Mouse (Mus musculus) lung, adult 18-20 months (tissue): ENCODE results near the gene Kif5a.

ENCODE experiments used
- DNase-seq, 2 experiments: peaks; one replicate each; pipeline ENCODE4 v3.0.0; 2022; ENCODE audit warnings: mixed read lengths in 2 of 2

The Kif5a gene

DNA sequence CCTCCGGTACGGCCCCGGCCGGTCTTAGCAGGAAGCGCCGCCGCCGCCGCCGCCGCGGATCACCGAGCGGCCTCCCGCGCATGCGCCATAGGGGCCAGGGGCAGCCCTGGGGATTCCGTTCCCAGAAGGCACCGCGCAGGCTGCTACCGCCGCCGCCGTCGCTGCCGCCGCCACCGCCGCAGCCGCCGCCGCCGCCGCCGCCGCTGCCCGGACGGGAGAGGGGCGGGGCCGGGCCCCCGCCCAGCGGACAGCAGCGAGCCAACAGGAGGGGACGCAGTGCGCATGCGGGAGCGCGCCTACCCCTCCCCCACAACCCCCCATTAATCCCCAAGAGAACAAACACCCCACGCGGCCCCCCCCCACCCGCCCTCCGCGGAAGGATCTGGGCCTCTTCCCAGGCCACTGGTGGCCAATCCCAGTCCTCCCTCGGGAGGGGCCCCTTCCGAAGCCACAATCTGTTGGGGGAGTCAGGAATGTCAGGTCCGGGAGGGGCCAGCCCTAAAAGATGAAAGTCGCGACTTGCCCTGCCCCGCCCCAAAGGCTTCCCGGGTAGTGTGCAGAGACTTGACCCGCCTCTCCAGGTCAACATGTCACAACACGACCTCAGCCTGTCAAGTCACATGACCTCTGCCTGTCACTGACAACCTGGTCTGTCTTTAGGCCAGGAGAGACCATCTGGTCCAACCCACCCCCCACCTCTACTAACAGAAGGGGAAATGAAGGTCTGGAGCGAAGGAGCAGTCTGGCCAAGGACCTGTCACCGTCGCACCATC is 25.8 kb upstream of the Kif5a start, which contains the start of gene Mbd6:
Mbd6 (minus strand) TSS at position 219 of the 773 bp plus-strand sequence.
- DNase-seq: peak; percentile 94 to 96

DNA sequence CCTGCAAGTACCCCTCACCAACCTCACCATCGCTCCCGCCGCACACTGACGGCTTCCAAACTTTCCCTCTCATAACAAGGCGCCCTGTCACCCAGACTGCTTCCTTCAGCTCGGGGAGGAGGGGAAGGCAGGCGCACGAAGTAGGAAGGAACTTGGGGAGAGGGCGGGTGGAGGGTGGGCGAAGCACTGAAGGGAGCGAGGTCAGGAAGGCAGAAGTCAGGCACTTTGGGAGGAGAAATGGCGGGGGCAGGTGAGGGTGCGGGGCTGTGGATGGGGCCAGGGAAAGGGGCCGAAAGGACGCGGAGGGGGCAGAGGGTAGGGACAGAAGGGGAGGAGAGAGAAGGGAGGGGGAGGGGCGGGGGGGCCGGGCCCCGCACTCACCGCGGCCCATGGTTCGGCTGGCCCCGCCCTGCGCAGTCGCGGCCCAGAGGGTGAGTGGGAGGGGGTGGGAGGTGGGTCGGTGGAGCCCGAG is 25.2 kb upstream of the Kif5a start:
- peak; percentile 63 to 65 for DNase-seq

DNA sequence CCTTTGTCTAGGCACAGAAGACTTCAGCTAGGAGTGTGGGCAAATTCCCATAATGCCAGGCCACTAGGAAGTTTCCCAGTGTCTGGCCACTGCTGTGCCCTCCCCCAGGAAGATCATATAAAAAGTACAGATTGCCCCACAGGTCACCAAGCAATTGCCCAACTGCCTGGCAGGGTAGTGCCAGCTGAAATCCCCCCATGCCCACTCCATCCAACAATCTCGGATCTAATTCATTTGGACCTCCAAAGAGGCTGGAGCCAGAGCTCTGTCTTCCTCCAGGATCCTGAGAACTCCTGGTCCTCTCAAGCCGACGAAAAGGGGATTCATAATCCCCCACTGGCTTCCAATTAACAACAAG is 24.8 kb upstream of the Kif5a start:
- DNase-seq: peak; percentile 25 to 32

DNA sequence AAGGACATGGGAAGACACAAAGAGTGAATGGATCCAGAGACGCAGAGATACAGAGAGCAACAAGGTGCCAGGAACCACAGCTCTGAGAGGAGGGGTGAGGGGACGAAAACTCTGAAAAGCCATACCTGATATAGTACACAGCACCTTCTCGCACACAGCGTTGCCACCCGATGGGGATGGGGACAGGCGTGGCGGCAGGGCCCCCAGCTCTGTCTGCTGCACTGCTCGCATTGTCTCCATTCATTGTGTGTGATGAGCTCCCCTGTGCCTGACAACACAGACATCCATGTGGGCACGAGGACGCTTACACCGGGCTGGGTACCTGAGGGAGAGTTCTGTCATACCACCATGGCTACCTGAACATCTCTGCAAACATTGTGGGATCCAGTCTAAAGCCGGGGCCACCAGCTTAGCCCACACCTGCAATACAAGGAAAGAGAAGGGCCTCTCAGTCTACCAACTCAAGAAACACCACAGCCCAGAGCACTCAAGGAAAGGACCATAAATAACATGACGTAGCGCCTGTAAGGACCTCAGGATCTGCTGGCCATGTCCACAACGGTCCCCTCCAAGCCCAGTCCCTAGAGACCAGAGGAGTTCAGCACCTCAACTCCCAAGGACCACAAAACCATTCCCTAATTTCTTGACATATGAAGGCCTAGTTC is 24.3 kb upstream of the Kif5a start:
- no peak for DNase-seq

DNA sequence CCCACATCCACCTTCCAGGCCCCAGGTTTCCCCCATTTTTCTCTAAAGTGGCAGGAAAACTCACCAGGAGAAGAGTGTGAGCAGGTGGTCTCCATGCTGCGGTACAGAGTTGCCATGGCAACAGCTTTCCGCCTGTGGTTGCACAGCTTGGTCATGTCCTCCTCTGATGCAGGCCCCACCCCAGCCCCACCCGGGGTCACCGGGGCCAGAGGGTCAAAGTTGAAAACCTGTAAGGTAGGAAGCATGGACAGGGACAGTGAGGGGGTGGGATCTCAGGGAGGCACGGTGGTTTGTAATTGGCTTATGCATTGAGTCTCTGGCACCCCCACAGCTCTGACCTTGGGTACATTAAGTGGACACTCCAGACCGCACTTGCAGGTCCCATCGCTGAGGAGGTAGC is 23.6 kb upstream of the Kif5a start:
- DNase-seq: no peak

DNA sequence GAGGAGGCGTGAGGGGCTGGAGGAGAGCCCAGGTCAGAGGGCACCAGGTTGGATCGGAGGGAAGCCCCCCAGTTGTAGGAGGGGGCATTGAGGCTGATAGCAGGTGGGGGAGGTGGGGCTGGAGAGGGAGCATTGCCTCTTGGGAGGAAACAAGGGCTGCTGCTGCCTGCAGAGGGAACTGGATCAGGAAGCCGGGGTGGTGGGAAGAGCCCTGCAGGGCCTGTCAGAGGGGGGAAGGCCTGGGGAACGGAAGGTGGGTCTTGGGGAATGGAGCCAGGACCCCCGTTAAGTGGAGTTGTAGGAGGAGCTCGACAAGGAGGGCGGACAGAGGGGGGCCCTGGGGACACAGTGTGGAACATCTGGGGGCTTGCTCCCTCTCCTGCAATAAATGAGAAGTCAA is 23.0 kb upstream of the Kif5a start:
- DNase-seq: no peak

DNA sequence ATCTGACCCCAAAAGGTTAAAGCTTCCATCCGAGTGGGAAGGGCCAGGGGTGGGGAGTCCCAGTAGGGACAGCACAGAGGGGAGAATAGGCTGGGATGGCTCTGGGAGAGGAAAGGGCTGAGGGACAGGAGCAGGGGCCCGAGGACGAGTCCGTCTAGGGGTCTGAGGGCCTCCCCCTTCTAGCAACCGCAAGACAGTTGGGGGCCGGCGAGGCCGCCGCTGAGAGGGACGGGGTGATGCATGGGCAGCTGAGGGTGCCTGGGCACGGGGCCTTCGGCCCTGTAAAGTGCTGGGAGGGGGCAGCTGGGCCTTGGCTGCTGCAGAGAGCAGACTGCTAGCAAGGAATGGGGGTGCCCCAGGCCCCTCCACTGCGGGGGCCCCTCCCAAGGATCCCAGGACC is 22.5 kb upstream of the Kif5a start:
- no peak for DNase-seq

DNA sequence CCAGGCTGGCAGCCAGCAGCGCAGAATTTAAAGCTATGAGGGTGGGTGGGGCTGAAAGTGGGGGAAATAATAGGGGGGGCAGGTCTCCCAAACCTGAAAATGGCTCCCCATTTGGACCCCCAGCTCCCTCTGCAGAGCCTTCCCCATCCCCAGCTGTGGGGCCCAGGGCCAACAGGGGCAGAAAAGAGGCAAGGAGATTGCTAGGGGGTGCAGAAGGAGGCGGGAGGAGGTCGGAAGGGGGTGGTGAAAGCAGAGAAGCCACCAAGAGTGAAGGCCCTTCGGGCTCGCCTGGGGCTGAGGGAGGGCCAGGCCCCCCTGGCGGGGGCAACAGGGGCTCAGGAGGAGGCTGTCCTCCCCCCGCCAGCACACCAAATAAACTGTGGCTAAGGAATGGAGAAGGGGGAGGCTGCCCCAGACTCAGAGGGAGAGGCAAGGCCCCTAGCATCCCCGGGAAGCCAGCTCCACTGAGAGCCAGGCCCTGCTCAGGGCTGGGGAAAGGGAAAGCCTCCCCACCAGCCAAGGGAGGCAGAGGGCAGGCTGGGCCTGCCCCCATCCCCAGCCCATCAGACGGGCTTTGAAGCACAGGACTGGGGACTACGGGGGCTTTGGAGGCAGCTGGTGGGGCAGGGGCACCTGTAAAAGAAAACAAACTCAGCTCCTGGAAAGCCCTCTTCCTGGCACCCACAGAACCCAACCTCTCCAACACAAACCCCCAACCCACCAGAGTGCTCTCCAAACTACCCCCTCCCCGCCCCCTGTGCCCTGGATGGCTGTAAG is 21.8 kb upstream of the Kif5a start:
- DNase-seq: no peak

DNA sequence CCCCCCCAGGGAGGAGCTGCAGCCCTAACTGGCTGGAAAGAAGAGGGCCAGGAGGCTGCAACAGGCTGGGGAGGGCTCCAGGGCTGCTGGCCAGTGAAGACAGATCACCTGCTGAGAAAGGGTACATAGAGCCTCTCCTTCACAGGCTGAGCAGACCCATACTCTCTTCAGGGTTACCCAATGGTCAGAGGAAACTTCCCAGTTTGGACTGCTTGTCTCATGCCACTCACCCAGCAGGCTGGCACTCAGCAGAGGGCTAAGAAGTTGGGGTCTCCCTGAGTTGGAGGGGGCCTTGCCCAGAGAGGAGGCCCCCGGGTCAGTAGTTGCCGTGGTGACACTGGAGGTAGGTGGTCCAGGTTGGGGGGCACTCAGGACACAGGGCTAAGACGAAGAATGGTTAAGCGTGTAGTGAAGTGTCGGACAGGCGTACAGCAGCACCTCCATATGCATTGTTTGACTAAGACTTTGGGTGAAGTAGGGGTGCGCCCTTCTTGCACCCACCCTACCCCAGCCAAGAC is 21.0 kb upstream of the Kif5a start:
- no peak for DNase-seq

DNA sequence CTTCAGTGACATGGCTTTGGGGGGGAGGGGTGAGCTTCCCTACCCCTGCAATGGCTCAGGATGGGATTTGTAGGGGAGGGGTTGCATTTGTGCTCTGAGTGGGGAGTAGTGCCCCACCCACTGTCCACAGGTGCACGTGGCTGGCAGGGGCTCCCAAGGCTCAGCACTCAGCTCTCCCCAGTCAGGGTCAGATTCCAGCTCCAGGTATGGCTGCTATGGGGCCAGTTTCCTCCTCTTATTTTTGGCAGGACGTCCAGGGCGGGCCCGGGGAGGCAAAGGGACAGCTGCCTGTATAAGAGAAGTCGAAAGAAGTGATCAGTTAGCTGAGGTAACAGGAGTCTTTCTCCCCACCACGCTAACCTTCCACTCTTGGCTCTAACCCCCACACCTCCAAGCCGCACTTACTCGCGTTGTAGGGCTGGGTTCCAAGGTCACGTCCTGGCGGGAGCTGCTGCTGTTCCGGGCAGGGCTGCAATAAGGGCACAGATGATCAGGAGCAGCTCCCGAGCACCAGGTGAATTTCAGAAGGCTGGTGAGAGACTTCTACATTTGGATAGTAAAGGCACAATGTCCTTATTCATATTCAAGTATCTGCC is 19.6 kb upstream of the Kif5a start:
- DNase-seq: no peak

DNA sequence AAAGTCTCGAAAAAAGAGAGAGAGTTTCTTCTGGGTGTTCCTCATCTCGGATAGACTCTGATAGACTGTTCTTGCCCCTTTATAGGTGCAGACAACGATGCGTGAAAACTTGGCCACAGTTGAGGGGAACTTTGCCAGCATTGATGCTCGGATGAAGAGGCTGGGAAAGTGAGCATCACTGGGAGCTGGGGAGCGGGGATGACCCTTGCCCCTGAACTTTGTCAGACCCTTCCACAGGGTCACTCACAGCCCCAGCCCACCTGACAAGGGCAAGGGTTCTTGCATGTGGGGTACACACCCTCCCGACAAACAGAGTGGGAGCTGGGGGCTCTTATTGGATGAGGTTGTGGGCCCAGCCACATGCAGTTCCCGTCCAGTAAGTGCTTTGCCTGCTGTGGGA is 18.2 kb upstream of the Kif5a start:
- DNase-seq: no peak

DNA sequence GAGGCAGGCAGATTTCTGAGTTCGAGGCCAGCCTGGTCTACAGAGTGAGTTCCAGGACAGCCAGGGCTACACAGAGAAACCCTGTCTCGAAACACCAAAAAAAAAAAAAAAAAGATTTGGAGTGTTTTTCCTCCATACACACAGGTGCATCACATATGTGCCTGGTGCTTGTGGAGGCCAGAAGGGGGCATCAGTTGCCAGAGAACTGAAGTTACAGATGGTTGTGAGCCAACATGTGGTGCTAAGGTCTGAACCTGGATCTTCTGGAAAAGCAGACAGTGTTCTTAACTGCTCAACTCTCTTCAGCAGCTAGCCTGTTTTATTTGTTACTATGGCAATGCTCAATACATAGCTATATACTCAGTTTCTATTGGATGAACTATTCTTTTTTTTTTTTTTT is 16.6 kb upstream of the Kif5a start:
- DNase-seq: no peak

DNA sequence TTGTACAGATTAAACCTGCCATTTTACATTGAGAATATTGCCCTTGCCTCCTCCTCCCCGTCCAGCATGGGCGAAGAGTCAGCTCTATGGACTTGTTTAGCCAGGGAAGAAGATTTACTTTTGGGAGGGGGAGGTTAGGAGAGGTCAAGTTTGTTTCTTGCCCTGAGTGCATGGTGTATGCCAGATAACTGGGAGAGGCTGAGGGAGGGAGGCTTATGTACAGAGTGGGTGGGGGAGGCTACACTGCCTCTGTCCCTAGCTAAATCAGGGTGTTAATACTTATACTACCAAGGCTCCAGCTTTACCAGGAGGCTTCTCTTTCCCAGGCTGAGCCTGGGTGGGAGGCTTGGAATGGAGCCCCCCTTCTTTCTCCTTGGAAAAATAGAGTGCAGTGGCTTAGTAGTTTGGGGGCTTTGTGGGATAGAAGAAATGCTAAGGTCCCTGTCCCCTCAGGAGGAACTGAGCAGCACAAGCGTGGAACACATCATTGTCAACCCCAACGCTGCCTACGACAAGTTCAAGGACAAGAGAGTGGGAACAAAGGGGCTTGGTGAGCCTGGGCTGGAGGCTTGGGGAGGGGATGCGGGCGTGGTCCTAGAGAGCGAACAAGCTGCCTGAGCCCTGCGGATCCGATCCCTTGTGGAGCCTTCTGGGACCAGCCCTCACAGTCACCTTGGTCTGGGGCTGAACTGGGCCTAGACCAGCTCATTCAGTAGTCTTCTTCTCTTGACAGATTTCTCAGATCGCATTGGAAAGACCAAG is 11.3 kb upstream of the Kif5a start:
- no peak for DNase-seq

DNA sequence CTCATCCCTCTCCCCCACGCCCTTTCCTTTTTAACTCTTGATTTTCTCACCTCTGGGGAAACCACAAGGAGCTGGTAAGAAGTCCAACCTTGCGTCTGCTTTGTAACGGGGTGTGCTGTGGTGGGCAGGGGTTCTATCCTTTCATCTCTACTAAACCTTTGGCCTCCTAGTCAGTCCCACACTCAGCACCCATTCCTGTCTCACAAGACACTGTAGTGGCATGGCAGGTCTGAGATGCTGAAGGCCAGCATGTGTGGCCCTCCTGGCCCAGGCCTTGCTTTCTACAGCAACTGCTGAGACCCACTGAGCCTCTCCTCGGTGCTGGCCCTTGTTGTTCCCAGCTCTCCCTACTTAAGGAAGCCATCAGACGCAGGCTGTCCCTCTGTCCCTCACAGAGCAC is 9.2 kb upstream of the Kif5a start:
- no peak for DNase-seq

DNA sequence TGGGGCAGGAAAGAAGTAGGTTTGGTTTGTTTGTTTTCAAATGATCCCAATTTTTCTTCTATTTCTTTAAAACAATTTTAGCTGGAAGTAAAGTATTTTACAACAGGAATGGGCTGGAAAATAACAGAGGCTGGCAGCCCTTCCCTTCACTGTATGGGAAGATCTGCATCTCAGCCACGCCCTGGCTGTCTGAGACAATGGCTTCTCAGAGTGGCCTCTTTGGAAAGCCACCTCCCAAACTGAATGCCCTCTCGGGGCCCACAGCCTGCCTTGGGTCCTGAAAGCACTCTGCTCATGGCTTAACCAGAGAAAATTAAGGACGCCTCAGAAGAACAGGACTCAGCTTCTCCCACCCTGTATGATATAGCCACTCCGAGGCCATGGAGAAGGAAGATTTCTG is 6.7 kb upstream of the Kif5a start:
- no peak for DNase-seq

DNA sequence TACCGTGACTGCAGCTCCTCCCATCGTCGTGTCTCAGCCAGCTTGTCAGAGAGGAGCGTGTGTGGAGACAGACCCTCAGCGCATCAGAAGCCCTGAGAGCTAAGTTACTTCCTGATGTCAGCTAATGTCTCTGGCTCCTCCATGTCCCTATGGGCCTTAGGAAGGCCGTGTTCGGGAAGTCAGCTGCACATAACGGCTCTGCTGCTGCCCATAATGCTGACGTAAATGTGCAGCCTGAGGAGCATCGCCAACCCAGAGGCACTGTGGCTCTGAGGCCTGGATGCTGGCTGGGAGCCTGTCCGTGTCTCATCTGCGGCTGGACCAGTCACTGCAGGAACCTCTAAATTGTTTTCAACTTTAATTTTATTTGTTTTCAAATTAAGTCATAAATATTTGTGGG is 5.9 kb upstream of the Kif5a start:
- DNase-seq: no peak

DNA sequence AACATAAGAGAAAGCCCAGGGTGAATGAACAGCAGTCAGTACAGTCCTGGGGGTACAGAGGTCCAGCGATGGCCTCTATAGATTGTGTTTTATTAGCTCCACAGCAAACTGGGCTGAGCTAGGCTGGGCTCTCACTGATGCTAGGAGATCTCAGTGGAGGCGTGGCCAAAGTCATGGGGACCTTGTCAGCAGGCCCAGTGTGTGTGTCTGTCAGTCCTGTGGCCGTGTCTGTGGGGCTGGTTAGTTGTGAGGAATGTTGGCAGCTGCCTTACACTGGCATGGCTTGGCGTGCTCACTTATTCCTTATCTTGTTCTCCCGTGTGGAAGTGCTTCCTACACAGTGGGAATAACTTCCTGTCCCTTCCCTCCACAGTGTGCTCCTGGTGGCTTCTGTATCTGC is 5.3 kb upstream of the Kif5a start:
- no peak for DNase-seq

DNA sequence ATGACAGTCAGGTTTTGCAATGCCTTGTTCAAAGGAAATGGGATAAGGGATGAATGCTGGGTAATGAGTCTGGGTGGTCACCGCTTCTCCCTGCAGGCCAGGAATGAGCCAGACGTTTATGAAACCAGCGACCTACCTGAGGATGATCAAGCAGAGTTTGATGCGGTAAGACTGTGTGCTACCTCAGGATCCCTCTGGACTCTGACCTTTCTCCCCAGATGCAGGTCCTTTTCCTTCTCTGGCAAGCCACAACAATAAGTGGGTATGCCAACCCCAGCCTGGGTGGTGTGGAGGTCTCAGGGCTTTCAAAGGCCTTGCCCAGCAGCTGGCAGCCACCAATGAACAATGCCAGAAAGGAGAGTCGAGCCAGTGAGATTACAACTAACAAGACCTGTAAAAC is 4.2 kb upstream of the Kif5a start:
- DNase-seq: no peak

DNA sequence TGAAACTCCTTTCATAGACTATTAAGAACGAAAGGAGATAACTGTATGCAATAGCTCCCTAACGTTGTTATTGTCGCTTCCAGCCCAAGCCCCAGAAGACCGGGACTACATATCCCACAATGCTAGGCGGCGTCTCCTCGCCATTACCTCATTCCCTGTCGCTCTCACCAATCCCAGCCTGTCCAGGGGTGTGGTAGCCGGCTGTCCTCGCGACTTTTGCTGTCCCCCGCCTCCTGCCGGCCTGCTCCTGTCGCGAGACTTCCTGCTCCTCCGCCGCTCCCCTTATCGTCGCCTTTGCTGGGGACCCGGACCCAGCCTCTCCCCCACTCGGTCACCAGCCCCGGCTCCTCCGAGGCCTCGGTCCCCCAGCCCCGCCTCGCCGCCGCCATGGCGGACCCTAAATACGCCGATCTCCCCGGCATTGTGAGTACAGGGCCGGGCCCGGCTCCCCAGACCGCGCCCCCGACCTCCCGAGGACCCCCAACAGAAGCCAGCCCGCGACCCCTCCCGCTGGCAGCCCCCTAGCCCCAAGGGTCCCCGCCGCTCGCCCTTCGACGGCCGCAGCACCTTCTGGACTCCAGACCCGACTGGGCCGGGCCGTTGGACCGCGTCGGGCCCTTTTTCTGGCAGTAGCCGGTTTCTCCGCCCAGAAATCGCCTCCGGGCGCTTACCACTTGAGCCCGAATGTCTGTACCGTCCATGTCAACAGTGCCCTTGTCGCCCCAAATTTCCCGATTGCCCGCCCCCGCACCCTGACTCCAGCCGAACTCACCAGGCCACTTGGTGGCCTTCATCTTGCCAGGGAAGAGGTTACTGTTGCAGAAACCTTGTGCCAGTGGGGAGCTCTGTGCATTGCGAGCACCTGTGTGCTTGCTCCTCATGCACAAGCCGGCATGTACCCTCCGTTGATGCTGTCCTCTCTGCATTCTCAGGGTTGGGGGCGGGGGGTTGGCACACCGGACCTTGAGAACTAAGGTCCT is 3.3 kb upstream of the Kif5a start, which contains the start of gene Dctn2:
Dctn2 (plus strand) TSS at position 257 of the 980 bp plus-strand sequence.
- DNase-seq: peak; percentile 97 to 98

DNA sequence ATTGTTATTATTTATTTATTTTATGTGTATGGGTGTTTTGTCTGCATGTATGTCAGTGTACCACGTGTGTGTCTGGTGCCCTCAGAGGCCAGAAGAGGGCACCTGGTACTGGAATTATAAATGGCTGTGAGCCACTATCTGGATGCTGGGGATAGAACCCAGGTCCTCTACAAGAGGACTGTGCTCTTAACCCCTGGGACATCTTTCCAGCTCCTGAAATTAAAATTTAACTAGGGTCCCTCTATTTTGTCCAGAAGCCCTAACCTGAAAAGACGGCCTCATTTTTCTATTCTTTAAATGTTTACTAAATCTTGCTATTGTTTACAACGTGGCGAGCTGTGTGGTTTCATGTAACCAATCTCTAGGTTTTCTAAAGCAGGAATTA is 2.6 kb upstream of the Kif5a start:
- peak in 1 of 2 experiments; percentile 34 for DNase-seq

DNA sequence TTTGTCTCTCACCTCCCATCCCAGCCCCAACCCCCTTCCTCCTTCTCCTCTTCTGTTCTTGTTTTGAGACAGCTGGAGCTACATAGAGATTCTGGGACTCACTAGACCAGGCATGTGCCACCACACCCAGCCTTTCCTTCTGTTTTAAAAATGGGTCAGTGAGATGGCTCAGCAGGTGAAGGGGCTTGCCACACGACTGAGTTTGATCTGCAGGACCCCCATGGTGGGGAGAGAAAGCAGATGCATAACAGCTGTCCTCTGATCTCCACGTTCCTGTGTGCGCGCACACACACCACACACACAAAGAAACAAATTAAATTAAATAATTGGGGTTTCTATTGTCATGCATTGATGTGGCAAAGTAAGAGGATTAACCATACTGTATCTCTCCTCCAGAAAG is 1.8 kb upstream of the Kif5a start:
- no peak for DNase-seq
